In the genomic region with DNA sequence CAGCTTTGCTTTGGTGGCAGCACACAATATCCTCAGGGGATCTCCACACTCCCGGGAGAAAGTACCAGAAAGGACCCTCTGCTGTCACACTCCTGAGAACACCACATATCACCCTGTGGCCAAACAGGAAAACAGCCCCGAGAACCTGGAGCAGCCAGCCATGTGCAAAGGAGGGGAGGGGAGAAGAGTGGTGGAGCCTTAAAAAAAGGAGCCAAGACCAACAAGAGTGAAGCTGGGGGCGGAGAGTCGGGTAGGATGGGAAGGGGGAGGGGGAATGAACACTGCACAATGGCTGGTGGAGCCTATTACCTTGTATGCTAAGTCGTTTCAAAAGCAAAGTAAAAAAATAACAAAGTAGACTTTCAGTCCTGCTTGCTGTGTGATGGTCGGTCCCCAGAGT, we compare ENCODE assay signal across 23 mouse cellular contexts.
A peak's percentile ranks its signal among the peaks of the same experiment; 100 is the strongest.
DNase-seq lines count a peak whose midpoint lies in the region; ATAC-seq and TF ChIP-seq lines count a peak whose summit lies in the region.
"Had no signal": no experiment of that assay in that cellular context is flagged by ENCODE, and none has a peak within 500 bp of the region (broad histone marks: within the 10 kb centered on the region; RNA-seq: fewer than 3 reads in every experiment).

No protein-coding gene starts in this region.

- H3K4me1 ChIP-seq in hindbrain, embryonic 11.5 days (replicated peaks; ENCODE audit: control insufficient read depth, insufficient read depth, low read length) = no peaks in the 10 kb centered on the region
- H3K4me1 ChIP-seq in hindbrain, embryonic 13.5 days (replicated peaks) = peaks cover 29% of the 10 kb centered on the region
- H3K4me1 ChIP-seq in midbrain, embryonic 12.5 days = peaks cover 11% of the 10 kb centered on the region
- peaks cover 3% of the 10 kb centered on the region; the same call in 1 of the 2 replicates for H3K4me1 ChIP-seq in midbrain, postnatal 0 days (ENCODE audit: insufficient read depth, low read length)
- H3K4me1 ChIP-seq in limb, embryonic 12.5 days (replicated peaks) = peaks cover 22% of the 10 kb centered on the region
- H3K4me1 ChIP-seq: liver, embryonic 13.5 days had no signal

- no peaks in the 10 kb centered on the region for H3K9me3 ChIP-seq in hindbrain, embryonic 11.5 days (ENCODE audit: control insufficient read depth, low read length)
- no peaks in the 10 kb centered on the region for H3K9me3 ChIP-seq in hindbrain, embryonic 13.5 days
- no peaks in the 10 kb centered on the region for H3K9me3 ChIP-seq in midbrain, embryonic 12.5 days
- no peaks in the 10 kb centered on the region for H3K9me3 ChIP-seq in midbrain, postnatal 0 days (ENCODE audit: low read length)
- no peaks in the 10 kb centered on the region for H3K9me3 ChIP-seq in limb, embryonic 12.5 days
- H3K9me3 ChIP-seq: embryonic facial prominence, embryonic 13.5 days; heart, embryonic 10.5 days; hindbrain, embryonic 10.5 days; liver, embryonic 13.5 days had no signal

- DNase-seq in embryo, embryonic 11 days = peak; percentile 39
- DNase-seq in embryo, embryonic 10 days (ENCODE audit: low spot score) = no peak
- DNase-seq in hindbrain, embryonic 11.5 days (ENCODE audit: low spot score) = no peak
- DNase-seq in midbrain, postnatal 0 days (ENCODE audit: low spot score) = no peak
- DNase-seq in urinary bladder, adult 2 months (ENCODE audit: low spot score) = no peak
- DNase-seq: adrenal gland, postnatal 14 days; cerebellum, adult 11 months; cerebellum, postnatal 25 days; gastrocnemius, postnatal 36 days; kidney, postnatal 25 days; liver, embryonic 13.5 days; lung, embryonic 14.5 days; lung, postnatal 36 days; right cerebral cortex, adult 18-20 months had no signal

- no peaks in the 10 kb centered on the region for H3K27me3 ChIP-seq in hindbrain, embryonic 11.5 days (ENCODE audit: control insufficient read depth, insufficient read depth, low read length)
- H3K27me3 ChIP-seq in hindbrain, embryonic 13.5 days = 0 out of 2 replicates have a peak, but pooled peaks cover 3% of the 10 kb centered on the region
- H3K27me3 ChIP-seq in midbrain, embryonic 12.5 days = no peaks in the 10 kb centered on the region; the same call in 1 of the 2 replicates
- H3K27me3 ChIP-seq in midbrain, postnatal 0 days (ENCODE audit: insufficient read depth, low read length) = no peaks in the 10 kb centered on the region
- 0 out of 2 replicates have a peak, but pooled peaks cover 8% of the 10 kb centered on the region for H3K27me3 ChIP-seq in limb, embryonic 12.5 days
- H3K27me3 ChIP-seq: liver, embryonic 13.5 days; Patski had no signal

- no peak overlapping the region for H3K4me2 ChIP-seq in hindbrain, embryonic 11.5 days (replicated peaks; ENCODE audit: low read depth, low read length)
- H3K4me2 ChIP-seq in hindbrain, embryonic 13.5 days = no peak overlapping the region
- H3K4me2 ChIP-seq in midbrain, embryonic 12.5 days (replicated peaks) = no peak overlapping the region
- H3K4me2 ChIP-seq in midbrain, postnatal 0 days (ENCODE audit: low read depth, low read length, poor library complexity, severe bottlenecking) = no peak overlapping the region
- H3K4me2 ChIP-seq in limb, embryonic 12.5 days = no peak overlapping the region; the same call in 1 of the 2 replicates
- H3K4me2 ChIP-seq: embryonic facial prominence, embryonic 13.5 days; liver, embryonic 13.5 days; lung, embryonic 14.5 days had no signal

- 0 out of 2 replicates have a peak, but pooled peaks have one; percentile 14 for ATAC-seq in hindbrain, embryonic 11.5 days (ENCODE audit: low FRiP score)
- ATAC-seq in hindbrain, embryonic 13.5 days (ENCODE audit: low FRiP score) = no peak
- peak; percentile 38; the same call in 1 of the 2 replicates for ATAC-seq in midbrain, embryonic 12.5 days (ENCODE audit: low FRiP score, low read depth)
- no peak for ATAC-seq in midbrain, postnatal 0 days (ENCODE audit: low FRiP score)
- peak; percentile 43; the same call in 1 of the 2 replicates for ATAC-seq in limb, embryonic 12.5 days (ENCODE audit: insufficient number of reproducible peaks, insufficient read depth, low FRiP score, low TSS enrichment, low read depth)
- ATAC-seq: CD4-positive, CD25-positive, alpha-beta regulatory T cell, adult 4 months; Patski had no signal

- H3K36me3 ChIP-seq in hindbrain, embryonic 11.5 days (ENCODE audit: control insufficient read depth, insufficient read depth, low read length) = no peaks in the 10 kb centered on the region
- no peaks in the 10 kb centered on the region for H3K36me3 ChIP-seq in hindbrain, embryonic 13.5 days
- no peaks in the 10 kb centered on the region for H3K36me3 ChIP-seq in midbrain, embryonic 12.5 days
- no peaks in the 10 kb centered on the region for H3K36me3 ChIP-seq in midbrain, postnatal 0 days (ENCODE audit: insufficient read depth, low read length)
- no peaks in the 10 kb centered on the region for H3K36me3 ChIP-seq in limb, embryonic 12.5 days
- H3K36me3 ChIP-seq: embryonic facial prominence, embryonic 13.5 days; heart, embryonic 10.5 days; hindbrain, embryonic 10.5 days; liver, embryonic 13.5 days had no signal

- H3K4me3 ChIP-seq in hindbrain, embryonic 11.5 days (ENCODE audit: low read depth, low read length) = no peak overlapping the region
- H3K4me3 ChIP-seq in hindbrain, embryonic 13.5 days = no peak overlapping the region
- H3K4me3 ChIP-seq in midbrain, embryonic 12.5 days = no peak overlapping the region
- H3K4me3 ChIP-seq in midbrain, postnatal 0 days (ENCODE audit: low read depth, low read length) = no peak overlapping the region
- no peak overlapping the region for H3K4me3 ChIP-seq in limb, embryonic 12.5 days (replicated peaks)
- H3K4me3 ChIP-seq: embryonic facial prominence, embryonic 13.5 days; heart, embryonic 10.5 days; hindbrain, embryonic 10.5 days; liver, embryonic 13.5 days had no signal

- 30% methylated on average over 6 of the region's 6 CpGs for WGBS in hindbrain, embryonic 11.5 days
- 24% methylated on average over 6 of the region's 6 CpGs for WGBS in hindbrain, embryonic 13.5 days
- WGBS in midbrain, embryonic 12.5 days = 20% methylated on average over 6 of the region's 6 CpGs
- 19% methylated on average over 6 of the region's 6 CpGs for WGBS in midbrain, postnatal 0 days
- 23% methylated on average over 6 of the region's 6 CpGs for WGBS in limb, embryonic 12.5 days

- no peak overlapping the region for H3K9ac ChIP-seq in hindbrain, embryonic 11.5 days (ENCODE audit: low read depth, low read length)
- H3K9ac ChIP-seq in hindbrain, embryonic 13.5 days = no peak overlapping the region
- H3K9ac ChIP-seq in midbrain, embryonic 12.5 days (replicated peaks) = no peak overlapping the region
- H3K9ac ChIP-seq in midbrain, postnatal 0 days (replicated peaks; ENCODE audit: low read length, poor library complexity, severe bottlenecking) = no peak overlapping the region
- H3K9ac ChIP-seq in limb, embryonic 12.5 days (replicated peaks) = no peak overlapping the region
- H3K9ac ChIP-seq: embryonic facial prominence, embryonic 13.5 days; liver, embryonic 13.5 days; lung, embryonic 14.5 days had no signal

- H3K27ac ChIP-seq in hindbrain, embryonic 11.5 days (ENCODE audit: low read depth, low read length) = no peak overlapping the region
- H3K27ac ChIP-seq in hindbrain, embryonic 13.5 days = no peak overlapping the region
- H3K27ac ChIP-seq in midbrain, embryonic 12.5 days (replicated peaks) = no peak overlapping the region
- no peak overlapping the region for H3K27ac ChIP-seq in midbrain, postnatal 0 days (ENCODE audit: low read depth, low read length)
- peak overlapping the region; percentile 66; the same call in 1 of the 2 replicates for H3K27ac ChIP-seq in limb, embryonic 12.5 days
- H3K27ac ChIP-seq: embryonic facial prominence, embryonic 13.5 days; heart, embryonic 10.5 days; hindbrain, embryonic 10.5 days; liver, embryonic 13.5 days; stomach, postnatal 0 days had no signal

- TF ChIP-seq CTCF in midbrain, postnatal 0 days (IDR thresholded peaks at IDR 0.05) = no peak

Comparison
In these comparisons a context has a peak if more than half of its experiments do, and no peak if none do; other contexts are left out.
1. ATAC-seq: peak in hindbrain, embryonic 11.5 days (single experiment), midbrain, embryonic 12.5 days (single experiment) and limb, embryonic 12.5 days (single experiment); none in hindbrain, embryonic 13.5 days (single experiment) and midbrain, postnatal 0 days (single experiment).